Mouse (Mus musculus): ENCODE results near the gene Evx2.

DNA sequence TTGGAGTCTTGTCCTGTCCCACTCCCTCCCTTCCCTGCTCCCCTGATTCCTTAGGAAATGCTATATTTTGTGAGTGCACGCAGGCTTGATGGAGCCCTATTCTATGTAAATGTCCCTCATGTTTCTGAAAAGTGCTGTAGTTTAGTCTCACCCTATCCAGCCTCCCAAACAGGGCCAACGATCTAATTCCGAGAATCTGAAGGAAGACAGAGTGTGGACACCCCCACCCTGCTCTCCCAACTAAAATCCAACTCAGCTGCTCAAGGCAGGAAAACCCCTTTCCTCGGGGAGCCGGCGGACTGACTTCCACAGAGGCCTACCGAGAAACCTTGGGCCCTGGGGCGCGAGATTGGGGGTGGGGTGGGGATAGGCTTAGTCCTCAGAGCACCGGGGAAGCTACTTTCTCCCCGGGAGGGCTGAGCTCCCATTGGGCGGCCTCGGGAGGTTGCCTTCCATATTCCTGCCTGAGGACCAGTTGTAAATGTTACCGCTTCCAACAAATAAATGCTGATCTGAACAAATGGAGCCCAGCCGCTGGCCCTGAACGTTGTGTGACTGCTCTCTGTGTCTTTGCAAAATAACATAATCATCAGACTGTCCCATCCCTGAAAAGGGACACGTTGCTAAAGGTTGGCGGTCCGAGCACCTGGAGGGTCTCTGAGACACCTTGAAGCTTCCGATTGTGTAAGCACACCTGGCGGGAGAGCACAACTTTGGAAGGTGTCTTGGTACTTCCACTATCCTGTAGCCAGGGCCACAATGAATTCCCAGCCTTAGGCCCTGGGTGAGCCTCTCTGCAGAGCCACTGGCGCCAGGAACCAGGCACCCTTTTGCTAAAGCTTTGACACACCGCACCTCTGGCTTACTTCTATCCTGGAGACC, 40.5 kb upstream of the Evx2 start:
- TF ChIP-seq CTCF (IDR thresholded peaks at IDR 0.05; ENCODE audit: low read depth) (no peak), EP300 (IDR thresholded peaks at IDR 0.05; ENCODE audit: low read depth) (no peak)
